Mouse (Mus musculus) lung, adult 2 months (tissue): Measurements from ENCODE around the gene Ncor2. TPM values are rescaled to one million over a fixed set of nuclear protein-coding genes. Genes with fewer than 3 reads are reported as not detected.

ENCODE experiments used
- DNase-seq: peaks from one replicate; pipeline ENCODE4 v3.0.0; 2022
- H3K4me1 ChIP-seq: fragments of 200-500 bp; 2 replicates; pipeline ENCODE4 v1.6.1; 2011; ENCODE audit warnings: low read length; ENCODE audit not compliant: control insufficient read depth, insufficient read depth
- H3K4me3 ChIP-seq: fragments of 200-500 bp; replicated peaks from 2 replicates; pipeline ENCODE3; 2011; ENCODE audit warnings: low read depth, mild to moderate bottlenecking, control low read depth, low read length; ENCODE audit errors: extremely low read depth
- CTCF ChIP-seq: fragments of 200-500 bp; IDR thresholded peaks from 2 replicates; pipeline ENCODE4 v1.5.1; 2011; ENCODE audit warnings: mild to moderate bottlenecking, low read length, control low read depth; ENCODE audit not compliant: insufficient read depth
- POLR2A ChIP-seq: fragments of 200-500 bp; IDR thresholded peaks from 2 replicates; pipeline ENCODE4 v1.6.1; 2011; ENCODE audit warnings: low read depth, mild to moderate bottlenecking, control low read depth, low read length, borderline replicate concordance; ENCODE audit errors: extremely low read depth
- WGBS: fragments of 180-500 bp; shearing (Covaris S2); methylation state at CpG from one replicate; pipeline ENCODE4 v1.1.7; 2018; 5-methylcytosine and 5-hydroxymethylcytosine counted together
- polyA plus RNA-seq: library from polyadenylated mRNA; depleted of rRNA; stranded (reverse); fragments of >200 nt; gene quantifications from 2 replicates; pipeline ENCODE4 v1.2.3, GENCODE M21; 2012; rRNA removed

The Ncor2 gene
- polyA plus RNA-seq, 1 experiment, result 78.9 TPM

DNA sequence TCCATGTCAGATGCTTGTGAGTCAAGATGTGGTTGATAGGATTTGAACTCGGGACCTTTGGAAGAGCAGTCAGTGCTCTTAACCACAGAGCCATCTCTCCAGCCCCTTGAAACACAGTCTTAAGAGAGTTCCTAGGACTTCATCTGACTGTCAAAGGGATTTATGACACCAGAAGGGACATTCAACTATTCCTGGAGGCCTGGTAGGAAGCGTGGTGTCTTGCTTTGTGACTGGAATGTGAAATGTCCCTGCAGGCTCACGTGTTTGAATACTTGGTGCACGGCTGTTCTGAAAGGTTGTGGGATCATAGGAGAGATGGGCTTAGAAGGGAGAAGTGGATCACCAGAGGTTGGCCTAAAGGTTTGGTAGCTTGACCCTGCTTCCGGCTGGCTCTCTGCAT is 192.4 kb downstream of the Ncor2 start:
- 84% methylated on average over 5 of the region's 5 CpGs for WGBS
- DNase-seq, result no peak
- Histone ChIP-seq H3K4me1 (no peaks in the 10 kb centered on the region), H3K4me3 (no peak overlapping the region)
- TF ChIP-seq CTCF, result no peak
- TF ChIP-seq POLR2A, result no peak

DNA sequence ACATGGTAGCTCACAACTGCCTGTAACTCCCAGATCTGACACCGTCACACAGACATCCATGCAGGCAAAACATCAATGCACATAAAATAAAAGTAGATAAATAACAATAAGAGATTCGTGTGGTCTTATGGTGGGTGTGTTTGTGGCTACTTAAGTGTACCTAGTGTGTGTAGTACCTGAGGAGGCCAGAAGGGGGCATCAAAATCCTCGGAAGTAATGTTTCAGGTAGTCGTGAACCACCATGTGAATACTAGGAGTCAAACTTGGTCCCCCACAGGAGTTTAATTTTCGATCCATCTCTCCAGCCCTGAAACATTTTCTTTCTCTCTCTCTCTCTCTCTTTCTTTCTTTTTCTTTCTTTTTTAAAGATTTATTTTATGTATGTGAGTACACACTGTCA is 192.8 kb downstream of the Ncor2 start:
- Histone ChIP-seq H3K4me3 (no peak overlapping the region), H3K4me1 (no peaks in the 10 kb centered on the region)
- no peak for DNase-seq
- 90% methylated on average over 5 of the region's 5 CpGs for WGBS
- TF ChIP-seq POLR2A, result no peak
- no peak for TF ChIP-seq CTCF

DNA sequence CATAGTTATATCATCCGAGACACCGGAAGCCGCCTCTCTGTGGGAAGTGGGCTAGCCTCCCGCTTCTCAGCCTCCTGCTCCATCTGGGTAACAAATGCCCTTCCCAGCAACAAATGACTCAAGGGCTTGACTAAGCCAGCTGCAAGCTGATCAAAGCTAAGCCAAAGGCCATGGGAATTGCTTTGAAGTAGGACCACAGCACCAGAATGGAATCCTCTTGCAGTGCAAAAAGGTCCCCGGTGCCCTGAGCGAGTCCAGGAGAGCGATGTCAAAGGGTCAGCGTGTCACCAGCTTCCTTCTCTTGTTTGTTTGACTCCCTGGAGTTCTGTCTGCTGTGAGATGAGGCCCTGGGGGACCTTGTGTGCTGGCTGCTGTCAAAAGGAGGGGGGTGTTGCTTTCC is 209.2 kb downstream of the Ncor2 start:
- H3K4me1 ChIP-seq, result no peaks in the 10 kb centered on the region
- DNase-seq, result no peak
- WGBS, result 47% methylated on average over 8 of the region's 8 CpGs
- no peak overlapping the region for H3K4me3 ChIP-seq
- no peak for TF ChIP-seq POLR2A
- TF ChIP-seq CTCF, result no peak

Other genes starting within 250 kb of the Ncor2 start
- gene Rflna, start 176.0 kb downstream of the Ncor2 start, polyA plus RNA-seq, result 20.2 and 26.0 TPM in 2 replicates
- gene Scarb1, start 161.9 kb upstream of the Ncor2 start, polyA plus RNA-seq, result 173 and 196 TPM in 2 replicates
- gene Gm10382, start 210.1 kb upstream of the Ncor2 start, polyA plus RNA-seq, result 0.20 and 0.25 TPM in 2 replicates
- gene Ubc, start 211.0 kb upstream of the Ncor2 start, polyA plus RNA-seq, result 705 and 874 TPM in 2 replicates